Mouse (Mus musculus) left cerebral cortex, adult 2 months (tissue): ENCODE measurements at regions not wholly inside any gene's neighbourhood (a gene's known extent, or its start where the extent isn't known, plus 50 kb on each side); places are given as distances from the start of the nearest gene placed in this dataset.
"Not testable (repeated sequence)": the region's sequence is repeated elsewhere in the genome, so short reads cannot be mapped to it uniquely, and the experiment has no call there.

Experiments used
- DNase-seq, 2 experiments: peaks; one replicate each; pipeline ENCODE4 v3.0.0; 2021 to 2022; ENCODE audit warnings: low spot score in 2 of 2, mixed read lengths in 1 of 2; ENCODE audit errors: extremely low spot score in 1 of 2
- H3K27ac ChIP-seq: fragments of 200-600 bp; 2 replicates; pipeline ENCODE4 v1.8.1; 2022
- H3K4me3 ChIP-seq: fragments of 200-600 bp; 2 replicates; pipeline ENCODE4 v1.8.1; 2022
- CTCF ChIP-seq: fragments of 200-600 bp; IDR thresholded peaks from 2 replicates; pipeline ENCODE4 v1.8.1; 2022; ENCODE audit warnings: antibody characterized with exemption, mild to moderate bottlenecking, moderate library complexity
- intact Hi-C: fragments of 180-260 bp; cut with DNase I; formaldehyde crosslinking; loops from one replicate; pipeline ENCODE4 v1.15.1; 2025

DNA sequence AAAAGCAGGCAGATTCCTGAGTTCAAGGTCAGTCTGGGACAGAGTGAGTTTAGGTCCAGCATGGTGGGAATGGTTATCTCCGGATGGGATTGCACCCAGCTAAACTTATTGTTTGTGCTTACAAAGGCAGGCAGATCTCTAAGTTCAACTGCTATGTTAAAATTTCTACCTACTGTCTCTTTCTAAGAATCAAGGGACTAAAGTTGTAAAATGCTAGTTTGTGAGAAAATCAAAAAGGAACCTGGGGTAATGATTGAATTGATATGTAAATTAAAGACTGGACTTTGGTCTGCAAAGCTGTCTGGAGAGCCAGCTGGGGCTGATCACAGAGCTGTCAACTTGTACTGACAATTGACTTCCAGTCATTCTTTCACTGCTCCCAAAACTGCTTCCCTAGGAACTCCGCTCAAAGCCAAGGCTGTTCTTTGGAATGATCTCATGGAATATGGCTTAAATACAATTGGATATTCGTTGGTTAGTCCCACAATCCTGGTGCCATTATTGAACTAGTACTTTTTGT is 90.7 kb upstream of the Tcerg1l start:
- DNase-seq = no peak
- TF ChIP-seq CTCF = no peak
- intact Hi-C loops = no loop called here
- Histone ChIP-seq H3K27ac (no peak overlapping the region), H3K4me3 (no peak overlapping the region)

DNA sequence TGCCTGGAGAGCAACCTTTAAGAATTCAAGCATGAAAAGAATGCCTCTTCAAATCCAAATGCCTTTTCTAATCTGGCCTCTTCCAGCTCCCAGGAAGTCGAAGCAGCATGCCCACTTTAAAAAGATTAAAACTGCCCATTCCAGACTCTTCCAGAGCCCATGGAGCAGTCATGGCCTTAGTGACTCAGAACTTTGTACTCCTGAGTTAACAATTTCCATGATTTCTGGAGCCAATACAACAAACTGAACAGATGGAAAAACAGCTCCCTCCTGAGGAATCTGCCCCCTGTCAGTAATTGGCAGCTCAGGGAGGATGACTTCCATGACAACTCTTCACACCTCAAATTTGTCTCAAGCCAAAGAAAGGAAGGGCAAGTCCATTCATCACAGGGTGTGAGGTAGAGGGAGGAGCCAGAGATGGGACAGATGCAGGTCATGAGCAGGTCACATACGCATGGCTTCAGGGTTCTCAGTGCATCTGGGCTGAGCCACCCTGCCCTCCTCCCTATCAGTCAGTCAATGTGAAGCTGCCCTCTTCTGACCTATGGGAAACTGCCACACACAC is 75.4 kb upstream of the Tcerg1l start:
- no peak for DNase-seq
- H3K27ac ChIP-seq = no peak overlapping the region
- H3K4me3 ChIP-seq = no peak overlapping the region
- no peak for TF ChIP-seq CTCF
- intact Hi-C loops = no loop called here

DNA sequence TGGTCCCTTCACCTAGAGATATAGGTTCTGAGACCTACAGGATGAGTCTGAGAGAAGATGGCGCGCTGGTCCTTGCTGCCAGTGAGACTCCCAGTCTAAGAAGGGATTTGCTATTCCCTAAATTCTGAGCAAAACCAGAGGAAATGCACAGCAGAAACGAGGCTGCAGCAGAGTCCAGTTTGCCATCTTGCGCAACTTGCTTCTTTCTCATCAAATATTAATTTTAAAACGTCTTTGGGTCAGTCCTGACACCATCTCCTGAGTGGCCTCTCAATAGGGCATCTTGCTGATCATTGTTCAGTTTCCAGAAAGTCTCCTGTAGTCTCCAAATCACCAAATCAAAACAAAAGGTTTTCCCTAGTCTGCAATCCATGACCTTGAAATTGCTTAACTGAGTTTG is 74.8 kb upstream of the Tcerg1l start:
- intact Hi-C loops = no loop called here
- Histone ChIP-seq H3K27ac (no peak overlapping the region), H3K4me3 (no peak overlapping the region)
- DNase-seq = no peak
- no peak for TF ChIP-seq CTCF

DNA sequence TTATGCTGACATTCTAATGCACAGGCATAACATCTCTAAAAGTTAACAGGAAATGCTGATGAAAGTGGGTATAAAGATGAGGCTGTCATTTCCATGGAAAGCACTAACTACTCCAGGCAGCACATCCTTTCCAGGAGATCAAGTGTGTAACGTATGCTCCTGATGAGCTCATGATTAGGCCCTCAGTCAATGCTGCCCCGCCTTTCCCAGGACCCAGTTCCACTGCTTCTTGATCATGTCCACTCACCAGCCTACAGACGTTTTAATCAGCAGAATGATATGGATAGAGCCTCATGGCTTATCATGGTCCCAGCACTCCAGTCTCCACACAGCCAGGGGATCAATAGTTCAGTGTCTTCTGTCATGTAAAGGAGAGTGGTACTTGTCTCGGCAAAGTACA is 71.7 kb upstream of the Tcerg1l start:
- no peak overlapping the region for H3K4me3 ChIP-seq
- DNase-seq = no peak
- intact Hi-C loops = no loop called here
- no peak for TF ChIP-seq CTCF
- H3K27ac ChIP-seq = no peak overlapping the region

DNA sequence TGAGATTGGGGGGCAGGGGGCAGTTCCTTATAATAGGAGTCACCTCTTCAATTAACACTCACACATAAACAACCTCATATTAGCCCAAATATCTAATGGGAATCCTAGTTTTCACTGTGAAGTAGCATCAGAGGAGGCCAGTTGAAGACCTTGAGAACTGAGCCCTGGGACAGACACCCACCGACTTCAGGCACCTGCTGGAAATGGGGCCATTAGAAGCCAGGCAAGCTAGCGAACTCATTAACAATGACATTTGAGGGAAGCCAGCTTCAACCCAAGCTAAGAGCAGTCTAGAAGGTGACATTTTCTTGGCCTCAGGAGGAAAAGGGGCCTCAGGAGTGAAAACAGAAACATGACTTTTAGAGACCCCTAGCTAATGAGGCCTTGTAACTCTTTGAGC is 70.9 kb upstream of the Tcerg1l start:
- Histone ChIP-seq H3K4me3 (no peak overlapping the region), H3K27ac (no peak overlapping the region)
- TF ChIP-seq CTCF = no peak
- DNase-seq = no peak
- intact Hi-C loops = no loop called here

DNA sequence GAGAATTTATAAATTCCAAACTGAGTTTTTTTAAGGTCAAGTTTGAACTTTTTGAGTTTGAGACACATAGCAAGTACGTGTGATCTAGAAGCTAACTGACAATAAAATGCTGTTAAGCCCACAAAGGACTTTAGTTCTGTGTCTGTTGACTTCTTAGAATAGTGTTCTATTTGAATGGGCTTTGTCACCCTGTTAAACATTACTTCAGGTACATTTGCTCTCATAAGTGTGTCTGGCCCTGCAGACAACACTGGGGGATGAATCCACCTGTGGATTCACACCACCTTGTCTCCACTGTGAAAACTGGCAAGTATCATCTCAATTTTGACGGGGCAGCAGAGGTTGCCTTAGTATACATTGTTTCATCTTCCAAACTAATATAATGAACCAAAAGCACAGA is 70.5 kb upstream of the Tcerg1l start:
- Histone ChIP-seq H3K4me3 (no peak overlapping the region), H3K27ac (no peak overlapping the region)
- intact Hi-C loops = no loop called here
- DNase-seq = no peak
- no peak for TF ChIP-seq CTCF

DNA sequence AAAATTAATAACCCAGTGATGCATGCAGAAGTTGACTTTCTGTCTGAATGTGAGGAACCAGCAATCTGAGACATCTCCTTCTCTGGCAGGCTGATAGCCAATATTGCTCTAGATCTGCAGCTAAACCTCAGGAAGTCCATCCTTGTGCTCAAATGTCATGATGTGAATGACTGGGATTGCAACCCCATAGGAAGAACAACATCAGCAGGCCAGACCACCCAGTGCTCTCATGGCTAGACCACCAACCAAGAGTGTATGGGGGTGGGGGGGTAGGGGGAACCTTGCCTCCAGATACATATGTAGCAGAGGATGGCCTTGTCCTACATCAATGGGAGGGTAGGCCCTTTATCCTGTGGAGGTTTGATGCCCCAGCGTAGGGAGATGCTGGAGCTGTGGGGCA is 69.9 kb upstream of the Tcerg1l start:
- Histone ChIP-seq H3K4me3 (no peak overlapping the region), H3K27ac (no peak overlapping the region)
- intact Hi-C loops = no loop called here
- DNase-seq = no peak
- TF ChIP-seq CTCF = no peak

DNA sequence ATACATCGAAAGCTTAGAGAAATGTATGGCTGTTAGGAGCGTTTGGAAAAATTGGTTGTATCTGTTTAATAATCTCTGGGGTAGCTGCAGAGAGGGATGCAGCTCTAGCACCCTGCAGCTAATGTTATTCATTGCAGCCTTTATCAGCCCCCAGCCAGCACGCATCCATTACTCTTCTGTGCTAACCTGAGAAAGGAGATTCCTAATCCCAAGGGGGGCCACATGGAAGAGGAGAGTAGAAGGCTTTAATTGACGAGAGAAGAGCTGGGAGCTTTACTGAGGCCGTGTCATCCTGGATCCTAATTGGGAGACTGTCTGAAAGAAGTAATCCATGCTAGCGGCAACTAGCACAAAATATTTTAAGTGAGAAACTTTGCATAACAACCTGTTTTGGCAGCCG is 60.4 kb upstream of the Tcerg1l start:
- DNase-seq = no peak
- no peak for TF ChIP-seq CTCF
- Histone ChIP-seq H3K4me3 (no peak overlapping the region), H3K27ac (no peak overlapping the region)
- intact Hi-C loops = no loop called here

DNA sequence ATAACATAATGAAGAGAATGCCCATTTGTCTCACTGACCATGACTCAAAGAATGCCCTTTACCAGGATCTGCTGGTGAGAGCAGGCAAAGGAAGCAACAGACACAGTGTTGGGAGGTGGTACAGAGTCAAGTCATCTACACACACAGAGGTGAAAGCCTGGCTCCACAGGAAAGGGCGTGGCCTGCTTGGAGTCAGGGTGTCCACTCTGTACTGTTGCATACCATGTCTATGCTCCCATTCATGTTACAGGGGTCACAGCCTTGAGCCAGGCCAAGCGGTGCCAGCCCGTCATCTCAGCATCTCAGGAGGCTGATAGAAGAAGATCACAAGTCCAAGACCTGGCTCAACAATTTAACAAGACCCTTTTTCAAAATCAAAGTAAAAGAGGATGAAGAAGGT is 57.8 kb upstream of the Tcerg1l start:
- no peak for DNase-seq
- no peak overlapping the region for H3K27ac ChIP-seq
- no peak for TF ChIP-seq CTCF
- intact Hi-C loops = no loop called here
- no peak overlapping the region for H3K4me3 ChIP-seq

DNA sequence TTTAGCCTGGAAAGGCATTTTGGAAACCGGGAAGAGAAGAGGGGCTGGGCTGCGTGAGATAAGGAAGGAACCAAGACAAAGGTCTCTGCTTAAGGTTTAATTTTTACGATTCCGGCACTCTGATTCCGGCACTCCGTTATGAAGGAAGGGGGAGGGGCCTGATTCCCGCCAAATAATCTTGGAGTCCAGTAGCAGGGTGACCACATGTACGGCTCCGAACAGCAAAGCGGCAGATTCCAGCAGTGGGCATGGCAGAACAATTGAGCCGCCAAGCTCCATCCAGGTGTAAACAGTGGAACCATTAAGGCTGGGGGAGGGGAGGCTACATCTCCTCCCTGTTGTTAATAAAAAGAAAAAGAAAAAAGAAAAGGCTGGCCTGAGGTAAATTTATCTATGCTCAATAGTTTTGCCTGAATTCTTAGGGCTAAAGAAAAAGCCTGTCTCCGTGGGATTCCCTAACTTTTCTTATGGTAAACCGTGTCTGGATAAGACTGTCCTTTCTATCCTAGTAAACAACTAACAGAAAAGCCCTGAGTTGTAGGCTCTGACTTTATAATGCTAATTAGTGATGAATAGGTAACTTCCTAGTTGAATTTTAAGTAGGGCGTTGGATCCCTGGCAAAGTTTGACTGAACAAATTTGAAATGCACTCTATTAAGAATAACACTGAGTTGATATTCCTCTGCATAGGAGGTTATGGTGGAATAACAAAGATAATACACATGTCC is 57.1 kb upstream of the Tcerg1l start:
- H3K27ac ChIP-seq, H3K4me3 ChIP-seq, DNase-seq, intact Hi-C loops: not testable (repeated sequence)

DNA sequence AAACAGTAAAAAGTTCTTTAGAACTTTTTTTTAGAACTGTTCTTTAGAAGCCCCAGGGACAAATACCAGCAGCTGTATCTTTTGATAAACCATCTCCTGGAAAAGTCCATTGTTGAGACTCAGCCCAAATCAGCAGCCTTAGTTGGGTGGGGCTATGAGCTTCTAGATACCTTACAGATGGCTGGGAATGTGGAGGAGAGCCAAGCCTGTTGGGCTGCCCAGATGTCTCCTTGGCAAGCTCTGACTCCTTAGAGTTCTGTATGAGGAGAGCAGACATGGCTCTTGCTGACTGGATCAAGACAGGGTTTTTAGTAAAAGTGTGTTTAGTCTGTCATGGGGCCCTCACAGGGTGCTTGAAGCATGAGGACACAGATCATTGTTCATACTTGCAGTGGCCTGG is 53.8 kb upstream of the Tcerg1l start:
- intact Hi-C loops = no loop called here
- TF ChIP-seq CTCF = no peak
- DNase-seq = peak; percentile 24 to 32
- H3K27ac ChIP-seq = no peak overlapping the region
- H3K4me3 ChIP-seq = no peak overlapping the region

DNA sequence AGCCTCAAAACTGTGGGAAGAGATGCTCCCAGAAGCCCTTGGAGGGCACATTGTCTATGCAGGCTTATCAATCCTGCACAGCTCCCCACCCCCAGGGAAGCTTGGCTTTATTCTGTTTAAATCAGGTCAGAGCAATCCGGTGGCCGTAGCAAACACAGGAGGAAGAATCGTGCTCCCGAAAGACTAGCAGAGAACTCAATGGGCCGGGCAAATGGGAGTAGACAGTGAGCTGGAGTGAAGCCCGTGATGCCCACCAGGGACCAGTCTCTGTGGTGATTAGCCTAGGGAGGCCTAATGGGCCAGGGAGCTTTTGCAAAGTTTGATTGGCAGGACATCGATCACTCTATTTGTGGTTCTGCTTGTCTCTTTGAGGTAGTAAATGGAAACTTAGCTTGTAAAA is 51.0 kb upstream of the Tcerg1l start:
- no peak for DNase-seq
- H3K4me3 ChIP-seq = no peak overlapping the region
- no peak overlapping the region for H3K27ac ChIP-seq
- TF ChIP-seq CTCF = no peak
- intact Hi-C loops = no loop called here
